ENCODE assay signal across 8 mouse cellular contexts in genomic region chr17:34592581-34593549, GRCm38 (mm10). TPM values are rescaled to one million over a fixed set of nuclear protein-coding genes. Genes with fewer than 3 reads are reported as not detected.
DNase-seq lines count a peak whose midpoint lies in the region; ATAC-seq and TF ChIP-seq lines count a peak whose summit lies in the region.

No protein-coding gene starts in this region.

- DNase-seq in testis, postnatal 10 days (ENCODE audit: low spot score), result no peak
- peak; percentile 82 for DNase-seq in cerebellum, adult 11-12 months
- DNase-seq in kidney, postnatal 10 days, result peak; percentile 70
- peak; percentile 94 for DNase-seq in midbrain, embryonic 11.5 days (ENCODE audit: low spot score, missing footprints)
- no peak for DNase-seq in urinary bladder, postnatal 10 days (ENCODE audit: low spot score)
- DNase-seq in layer of hippocampus, adult 9-11 months, result no peak

- peak overlapping the region; percentile 98 for H3K9ac ChIP-seq in forebrain, embryonic 16.5 days (replicated peaks; ENCODE audit: low read depth, low read length)
- peak overlapping the region; percentile 96 for H3K9ac ChIP-seq in midbrain, embryonic 11.5 days (ENCODE audit: low read length)

- H3K27ac ChIP-seq in testis, adult 2 months (ENCODE audit: control insufficient read depth, insufficient read depth, low read depth, low read length), result peak overlapping the region; percentile 18; the same call in 1 of the 2 replicates
- peak overlapping the region; percentile 96 for H3K27ac ChIP-seq in forebrain, embryonic 16.5 days (ENCODE audit: low read length)
- peak overlapping the region; percentile 97 for H3K27ac ChIP-seq in midbrain, embryonic 11.5 days (ENCODE audit: low read depth, low read length)

- TF ChIP-seq POLR2A in testis, adult 2 months (IDR thresholded peaks at IDR 0.05; ENCODE audit: control insufficient read depth, low read depth, low read length), result no peak

- peak overlapping the region; percentile 67 for H3K4me2 ChIP-seq in forebrain, embryonic 16.5 days (ENCODE audit: low read length)
- H3K4me2 ChIP-seq in midbrain, embryonic 11.5 days, result peak overlapping the region; percentile 82

- no peaks in the 10 kb centered on the region for H3K9me3 ChIP-seq in forebrain, embryonic 16.5 days (ENCODE audit: control insufficient read depth, low read length)
- no peaks in the 10 kb centered on the region for H3K9me3 ChIP-seq in midbrain, embryonic 11.5 days (ENCODE audit: control insufficient read depth, low read length)

- H3K4me1 ChIP-seq in testis, adult 2 months (ENCODE audit: control insufficient read depth, insufficient read depth, low read length), result peaks cover 37% of the 10 kb centered on the region
- peaks cover 41% of the 10 kb centered on the region for H3K4me1 ChIP-seq in forebrain, embryonic 16.5 days (replicated peaks; ENCODE audit: control insufficient read depth, insufficient read depth, low read length)
- peaks cover 58% of the 10 kb centered on the region for H3K4me1 ChIP-seq in midbrain, embryonic 11.5 days (ENCODE audit: control insufficient read depth, insufficient read depth, low read length)

- H3K36me3 ChIP-seq in testis, adult 2 months (ENCODE audit: control insufficient read depth, insufficient read depth, low read length), result no peaks in the 10 kb centered on the region
- 0 out of 2 replicates have a peak, but pooled peaks cover 3% of the 10 kb centered on the region for H3K36me3 ChIP-seq in forebrain, embryonic 16.5 days (ENCODE audit: control insufficient read depth, insufficient read depth)
- peaks cover 5% of the 10 kb centered on the region; the same call in 1 of the 2 replicates for H3K36me3 ChIP-seq in midbrain, embryonic 11.5 days (ENCODE audit: control insufficient read depth, insufficient read depth, low read length)

- WGBS in forebrain, embryonic 16.5 days, result under 1% methylated on average over 30 of the region's 32 CpGs
- 3% methylated on average over 29 of the region's 32 CpGs for WGBS in midbrain, embryonic 11.5 days

- H3K27me3 ChIP-seq in testis, adult 2 months (ENCODE audit: control insufficient read depth, insufficient read depth, low read length), result 0 out of 2 replicates have a peak, but pooled peaks cover 2% of the 10 kb centered on the region
- no peaks in the 10 kb centered on the region for H3K27me3 ChIP-seq in forebrain, embryonic 16.5 days (replicated peaks; ENCODE audit: control insufficient read depth, insufficient read depth, low read length)
- no peaks in the 10 kb centered on the region for H3K27me3 ChIP-seq in midbrain, embryonic 11.5 days (ENCODE audit: control insufficient read depth, insufficient read depth, low read length)

- no peak for TF ChIP-seq CTCF in testis, adult 2 months (IDR thresholded peaks at IDR 0.05; ENCODE audit: control insufficient read depth, insufficient read depth, insufficient replicate concordance, low read depth, low read length)

- peak; percentile 13 for ATAC-seq in forebrain, embryonic 16.5 days
- ATAC-seq in midbrain, embryonic 11.5 days (ENCODE audit: low FRiP score), result peak; percentile 39

- peak overlapping the region; percentile 78 for H3K4me3 ChIP-seq in testis, adult 2 months (ENCODE audit: control insufficient read depth, low read depth, low read length)
- H3K4me3 ChIP-seq in forebrain, embryonic 16.5 days (replicated peaks; ENCODE audit: low read length), result peak overlapping the region; percentile 81
- peak overlapping the region; percentile 73 for H3K4me3 ChIP-seq in midbrain, embryonic 11.5 days (ENCODE audit: low read depth, low read length)

RNA-seq across cellular contexts. Expression of gene Pbx2, which starts 1.8 kb away (rescaled TPM):
- 9.6 and 11.2 TPM in 2 replicates for polyA plus RNA-seq in testis, adult 2 months (2012; rRNA removed)
- polyA plus RNA-seq in forebrain, embryonic 16.5 days (2015; fragmentation: Nextera tagmentation; extraction: Ambion mirVana), result 5.3 and 7.6 TPM in 2 replicates
- polyA plus RNA-seq in midbrain, embryonic 11.5 days (2014; fragmentation: Nextera tagmentation; extraction: Ambion mirVana), result 17.3 and 20.1 TPM in 2 replicates

RNA-seq across cellular contexts. Expression of gene Gpsm3, which starts 3.3 kb away (rescaled TPM):
- polyA plus RNA-seq in testis, adult 2 months (2012; rRNA removed), result 1.7 and 1.9 TPM in 2 replicates
- 2.8 and 3.0 TPM in 2 replicates for polyA plus RNA-seq in forebrain, embryonic 16.5 days (2015; fragmentation: Nextera tagmentation; extraction: Ambion mirVana)
- 4.4 and 4.8 TPM in 2 replicates for polyA plus RNA-seq in midbrain, embryonic 11.5 days (2014; fragmentation: Nextera tagmentation; extraction: Ambion mirVana)

RNA-seq across cellular contexts. Expression of gene Ager, which starts 4.8 kb away (rescaled TPM):
- 0.43 and 0.66 TPM in 2 replicates for polyA plus RNA-seq in testis, adult 2 months (2012; rRNA removed)
- polyA plus RNA-seq in forebrain, embryonic 16.5 days (2015; fragmentation: Nextera tagmentation; extraction: Ambion mirVana), result 1.5 and 1.6 TPM in 2 replicates
- polyA plus RNA-seq in midbrain, embryonic 11.5 days (2014; fragmentation: Nextera tagmentation; extraction: Ambion mirVana), result 1.4 and 1.6 TPM in 2 replicates

RNA-seq across cellular contexts. Expression of gene Rnf5, which starts 10.6 kb away (rescaled TPM):
- polyA plus RNA-seq in testis, adult 2 months (2012; rRNA removed), result 56.6 and 63.4 TPM in 2 replicates
- polyA plus RNA-seq in forebrain, embryonic 16.5 days (2015; fragmentation: Nextera tagmentation; extraction: Ambion mirVana), result 292 and 328 TPM in 2 replicates
- 180 and 185 TPM in 2 replicates for polyA plus RNA-seq in midbrain, embryonic 11.5 days (2014; fragmentation: Nextera tagmentation; extraction: Ambion mirVana)

RNA-seq across cellular contexts. Expression of gene Agpat1, which starts 11.2 kb away (rescaled TPM):
- 891 and 908 TPM in 2 replicates for polyA plus RNA-seq in testis, adult 2 months (2012; rRNA removed)
- polyA plus RNA-seq in forebrain, embryonic 16.5 days (2015; fragmentation: Nextera tagmentation; extraction: Ambion mirVana), result 93.7 and 104 TPM in 2 replicates
- polyA plus RNA-seq in midbrain, embryonic 11.5 days (2014; fragmentation: Nextera tagmentation; extraction: Ambion mirVana), result 68.4 and 75.3 TPM in 2 replicates

Comparison
In these comparisons a context has a peak if more than half of its experiments do, and no peak if none do; other contexts are left out.
1. H3K27ac ChIP-seq: peak in every context shown above with its lines; median percentile 97 in midbrain, embryonic 11.5 days; 96 in forebrain, embryonic 16.5 days; 18 in testis, adult 2 months.
2. DNase-seq: peak in cerebellum, adult 11-12 months (single experiment), kidney, postnatal 10 days (single experiment) and midbrain, embryonic 11.5 days (single experiment); none in testis, postnatal 10 days (single experiment), urinary bladder, postnatal 10 days (single experiment) and layer of hippocampus, adult 9-11 months (single experiment).
3. Peak in every context shown above with its lines, with median percentiles within 50 percentile points of each other: H3K4me3 ChIP-seq.